Mouse (Mus musculus) embryonic facial prominence, embryonic 11.5 days (tissue): Measurements from ENCODE around the gene Ednra. TPM values are rescaled to one million over a fixed set of nuclear protein-coding genes. Genes with fewer than 3 reads are reported as not detected.
A peak's percentile ranks its signal among the peaks of the same experiment; 100 is the strongest.

Experiments used
- ATAC-seq: fragments of 200-750 bp; cut with Nextera tagmentation; replicated peaks from 2 replicates; pipeline ENCODE4 v1.8.0; 2017; ENCODE audit warnings: low read depth; ENCODE audit not compliant: insufficient number of reproducible peaks, low FRiP score, low TSS enrichment
- DNase-seq: peaks from one replicate; pipeline ENCODE4 v3.0.0-alpha.2; 2015; ENCODE audit warnings: low spot score
- H3K27ac ChIP-seq: fragments of 300-500 bp; sonication (generic); replicated peaks from 2 replicates; pipeline ENCODE4 v1.5.1; 2014; ENCODE audit warnings: mild to moderate bottlenecking, low read depth, low read length, control low read depth
- H3K27me3 ChIP-seq: fragments of 300-500 bp; sonication (generic); 2 replicates; pipeline ENCODE4 v1.6.1; 2014; ENCODE audit warnings: mild to moderate bottlenecking, low read length, moderate library complexity, mixed read lengths; ENCODE audit not compliant: control insufficient read depth, insufficient read depth
- H3K36me3 ChIP-seq: fragments of 300-500 bp; sonication (generic); replicated peaks from 2 replicates; pipeline ENCODE4 v1.6.1; 2014; ENCODE audit warnings: low read depth, mild to moderate bottlenecking, low read length, moderate library complexity, mixed read lengths; ENCODE audit not compliant: control insufficient read depth, insufficient read depth
- H3K4me1 ChIP-seq: fragments of 300-500 bp; sonication (generic); 2 replicates; pipeline ENCODE4 v1.6.1; 2014; ENCODE audit warnings: low read length, mixed read lengths; ENCODE audit not compliant: control insufficient read depth, insufficient read depth
- H3K4me2 ChIP-seq: fragments of 300-500 bp; sonication (generic); 2 replicates; pipeline ENCODE4 v1.6.1; 2014; ENCODE audit warnings: low read depth, mild to moderate bottlenecking, control low read depth, low read length, moderate library complexity
- H3K4me3 ChIP-seq: fragments of 300-500 bp; sonication (generic); 2 replicates; pipeline ENCODE4 v1.5.1; 2014; ENCODE audit warnings: low read depth, low read length, control low read depth
- H3K9ac ChIP-seq: fragments of 300-500 bp; sonication (generic); replicated peaks from 2 replicates; pipeline ENCODE4 v1.6.1; 2014; ENCODE audit warnings: mild to moderate bottlenecking, control low read depth, low read length
- H3K9me3 ChIP-seq: fragments of 300-500 bp; sonication (generic); replicated peaks from 2 replicates; pipeline ENCODE4 v1.6.1; 2016; ENCODE audit warnings: mild to moderate bottlenecking, low read length, inconsistent platforms, mixed read lengths; ENCODE audit not compliant: control insufficient read depth
- WGBS: fragments of 180-500 bp; shearing (Covaris S2); extraction: QIAGEN DNeasy Blood & Tissue Kit; methylation state at CpG from one replicate; pipeline ENCODE4 v1.1.7; 2014; 5-methylcytosine and 5-hydroxymethylcytosine counted together
- polyA plus RNA-seq: library from polyadenylated mRNA; unstranded; fragments of >200 nt; fragmentation: Nextera tagmentation; extraction: Ambion mirVana; gene quantifications from 2 replicates; pipeline ENCODE4 v1.2.1, GENCODE M21; 2014

Ednra gene
- polyA plus RNA-seq, 1 experiment from 2014 or later: 60.4 TPM

GRCm38 (mm10) chr8:77714455-77714854 is 9.8 kb downstream of the Ednra start:
- no peak overlapping the region for H3K4me2 ChIP-seq
- no peaks in the 10 kb centered on the region for H3K36me3 ChIP-seq
- no peak overlapping the region for H3K4me3 ChIP-seq
- H3K4me1 ChIP-seq: peaks cover 9% of the 10 kb centered on the region
- WGBS: 34% methylated on average over 7 of the region's 7 CpGs
- H3K9me3 ChIP-seq: no peaks in the 10 kb centered on the region
- no peaks in the 10 kb centered on the region for H3K27me3 ChIP-seq
- H3K9ac ChIP-seq: no peak overlapping the region
- no peak overlapping the region for H3K27ac ChIP-seq
- ATAC-seq: no peak
- DNase-seq: peak; percentile 63

- H3K36me3 ChIP-seq: no peaks in the 10 kb centered on the region
- no peak for ATAC-seq
These were observed 10.6 kb downstream of the Ednra start for GRCm38 (mm10) chr8:77713688-77714087.

GRCm38 (mm10) chr8:77704768-77705167 is 19.5 kb downstream of the Ednra start:
- 83% methylated on average over 4 of the region's 4 CpGs for WGBS
- ATAC-seq (no peak), DNase-seq (no peak)
- H3K4me2 ChIP-seq: no peak overlapping the region
- H3K27ac ChIP-seq: no peak overlapping the region
- H3K4me1 ChIP-seq: no peaks in the 10 kb centered on the region
- H3K4me3 ChIP-seq: no peak overlapping the region
- no peaks in the 10 kb centered on the region for H3K27me3 ChIP-seq
- H3K36me3 ChIP-seq: no peaks in the 10 kb centered on the region
- H3K9ac ChIP-seq: no peak overlapping the region
- H3K9me3 ChIP-seq: no peaks in the 10 kb centered on the region

More at GRCm38 (mm10) chr8:77713688-77714087, 10.6 kb downstream of the Ednra start:
- Histone ChIP-seq H3K4me2 (no peak overlapping the region), H3K4me3 (no peak overlapping the region), H3K9me3 (no peaks in the 10 kb centered on the region), H3K9ac (no peak overlapping the region), H3K4me1 (peaks cover 9% of the 10 kb centered on the region), H3K27ac (no peak overlapping the region), H3K27me3 (no peaks in the 10 kb centered on the region)
- 79% methylated on average over 5 of the region's 5 CpGs for WGBS
- no peak for DNase-seq

- H3K27me3 ChIP-seq: no peaks in the 10 kb centered on the region
- no peaks in the 10 kb centered on the region for H3K9me3 ChIP-seq
- H3K4me1 ChIP-seq: no peaks in the 10 kb centered on the region; the same call in 1 of the 2 replicates
- H3K27ac ChIP-seq: peak overlapping the region; percentile 52
- 45% methylated on average over 10 of the region's 10 CpGs for WGBS
- no peak overlapping the region for H3K4me3 ChIP-seq
- ATAC-seq (no peak), DNase-seq (peak; percentile 77)
- no peak overlapping the region for H3K9ac ChIP-seq
- no peak overlapping the region for H3K4me2 ChIP-seq
- H3K36me3 ChIP-seq: no peaks in the 10 kb centered on the region
These were observed 26.2 kb downstream of the Ednra start for GRCm38 (mm10) chr8:77698028-77698427.

- no peaks in the 10 kb centered on the region for H3K27me3 ChIP-seq
- 84% methylated on average over 4 of the region's 4 CpGs for WGBS
- H3K9ac ChIP-seq: no peak overlapping the region
- no peak for DNase-seq
- H3K27ac ChIP-seq: no peak overlapping the region
- H3K36me3 ChIP-seq: no peaks in the 10 kb centered on the region
- no peak overlapping the region for H3K4me2 ChIP-seq
- no peaks in the 10 kb centered on the region; the same call in 1 of the 2 replicates for H3K4me1 ChIP-seq
- H3K9me3 ChIP-seq: no peaks in the 10 kb centered on the region
- no peak for ATAC-seq
- no peak overlapping the region for H3K4me3 ChIP-seq
These were observed 28.1 kb downstream of the Ednra start for GRCm38 (mm10) chr8:77696182-77696581.

GRCm38 (mm10) chr8:77695486-77696058 is 28.7 kb downstream of the Ednra start:
- WGBS: 31% methylated on average over 5 of the region's 5 CpGs
- no peaks in the 10 kb centered on the region for H3K9me3 ChIP-seq
- H3K27ac ChIP-seq: peak overlapping the region; percentile 56; the same call in 1 of the 2 replicates
- no peaks in the 10 kb centered on the region for H3K27me3 ChIP-seq
- H3K4me1 ChIP-seq: no peaks in the 10 kb centered on the region; the same call in 1 of the 2 replicates
- H3K9ac ChIP-seq: no peak overlapping the region
- no peak overlapping the region for H3K4me3 ChIP-seq
- no peaks in the 10 kb centered on the region for H3K36me3 ChIP-seq
- ATAC-seq: no peak
- H3K4me2 ChIP-seq: no peak overlapping the region
- peak; percentile 20 for DNase-seq

- Histone ChIP-seq H3K27ac (no peak overlapping the region), H3K4me3 (no peak overlapping the region), H3K27me3 (no peaks in the 10 kb centered on the region), H3K9me3 (no peaks in the 10 kb centered on the region), H3K9ac (no peak overlapping the region), H3K36me3 (no peaks in the 10 kb centered on the region), H3K4me1 (no peaks in the 10 kb centered on the region; the same call in 1 of the 2 replicates), H3K4me2 (no peak overlapping the region)
- no peak for DNase-seq
- ATAC-seq: no peak
- 80% methylated on average over 3 of the region's 3 CpGs for WGBS
These were observed 29.2 kb downstream of the Ednra start for GRCm38 (mm10) chr8:77695070-77695469.

GRCm38 (mm10) chr8:77694588-77694987 is 29.7 kb downstream of the Ednra start:
- Histone ChIP-seq H3K4me2 (no peak overlapping the region), H3K27ac (no peak overlapping the region), H3K36me3 (no peaks in the 10 kb centered on the region), H3K9me3 (no peaks in the 10 kb centered on the region), H3K9ac (no peak overlapping the region), H3K4me3 (no peak overlapping the region), H3K4me1 (no peaks in the 10 kb centered on the region; the same call in 1 of the 2 replicates), H3K27me3 (no peaks in the 10 kb centered on the region)
- no peak for ATAC-seq
- WGBS: 90% methylated on average over 4 of the region's 4 CpGs
- no peak for DNase-seq
